Mouse (Mus musculus) retina, postnatal 1 day (tissue): Measurements from ENCODE around the gene Gm3115.
"Not testable (repeated sequence)": the region's sequence is repeated elsewhere in the genome, so short reads cannot be mapped to it uniquely, and the experiment has no call there.

Experiments used
- DNase-seq: peaks from one replicate; pipeline ENCODE4 v3.0.0-alpha.2; 2012

Gm3115 gene

DNA sequence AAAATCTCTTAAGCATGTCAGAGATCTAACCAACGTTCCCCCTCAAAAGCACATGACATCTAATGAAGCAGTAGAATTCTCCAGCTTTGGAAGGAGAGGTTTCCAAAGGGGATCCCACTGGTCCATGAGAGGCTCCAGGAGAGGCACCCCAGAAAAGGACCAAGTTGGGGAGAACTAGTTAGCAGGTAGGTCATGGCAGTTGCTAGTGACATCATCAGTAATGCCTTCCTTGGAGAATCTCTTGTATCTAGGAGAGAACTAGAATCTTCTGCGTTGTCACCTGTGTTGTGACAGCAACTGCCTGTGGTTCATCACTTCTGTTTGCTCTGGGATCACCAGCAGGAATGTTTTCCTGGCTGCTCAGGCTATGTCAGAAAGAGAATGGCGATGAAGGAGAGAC is at the start of gene Gm3115:
TSS of gene Gm3115 (plus strand) at position 301 of the 400 bp plus-strand sequence.
- not testable (repeated sequence) for DNase-seq

DNA sequence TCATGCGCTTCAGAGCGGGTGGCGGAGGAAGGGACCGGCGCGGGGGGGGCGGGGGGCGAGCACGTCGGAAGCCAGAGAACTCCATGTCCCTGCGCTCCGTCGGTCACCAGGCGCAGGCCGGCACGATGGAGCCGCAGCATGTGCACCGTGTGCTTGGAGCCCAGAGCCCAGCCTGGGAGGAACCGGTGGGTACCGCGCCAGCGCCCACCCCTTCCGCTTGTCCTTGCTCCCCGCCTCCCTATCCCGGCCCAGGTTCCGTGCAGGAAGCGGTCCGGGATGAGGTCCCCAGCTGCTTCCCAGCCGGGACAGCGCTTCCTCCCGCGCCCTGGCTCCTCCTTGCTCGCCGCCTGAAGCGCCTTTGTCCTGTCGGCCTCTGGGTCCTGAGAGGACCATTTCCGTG is 26.5 kb downstream of the Gm3115 start, which contains the start of gene Gm8108:
TSS of gene Gm8108 (plus strand) at position 101 of the 400 bp plus-strand sequence.
- DNase-seq: peak; percentile 6

DNA sequence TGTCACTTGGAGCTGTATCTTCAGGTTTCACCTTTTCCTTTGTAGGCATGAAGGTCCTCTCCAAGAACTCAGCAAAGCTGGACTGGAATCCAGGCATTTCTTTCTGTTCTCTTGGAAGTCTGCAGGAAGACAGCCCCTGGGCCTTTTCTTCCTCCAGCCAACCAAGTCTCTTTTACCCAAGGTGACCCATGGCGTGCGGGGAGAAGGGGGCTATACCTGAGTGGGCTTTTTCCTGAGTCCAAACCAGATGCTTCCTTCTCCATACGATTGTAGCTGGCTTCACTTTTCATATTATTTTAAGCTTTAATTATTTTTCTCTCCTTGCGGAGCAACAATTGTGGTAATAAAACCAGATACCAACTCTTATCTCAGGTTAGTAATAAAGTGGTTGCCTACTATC is 57.7 kb downstream of the Gm3115 start:
- DNase-seq: not testable (repeated sequence)
